8 mouse cellular contexts compared by ENCODE assay signal in genomic region chr19:4096642-4097440, GRCm38 (mm10). TPM values are rescaled to one million over a fixed set of nuclear protein-coding genes. Genes with fewer than 3 reads are reported as not detected.
DNase-seq lines count a peak whose midpoint lies in the region; ATAC-seq lines count a peak whose summit lies in the region.

Gene Cdk2ap2 (plus strand): TSS chr19:4097182.

- peak within 1 kb of the TSS; percentile 67 for H3K4me2 ChIP-seq in intestine, embryonic 14.5 days (ENCODE audit: low read length)

- ATAC-seq in intestine, embryonic 14.5 days (replicated peaks; ENCODE audit: low FRiP score, low TSS enrichment, low read depth): peak; percentile 94

- no peaks in the 10 kb centered on the region for H3K9me3 ChIP-seq in intestine, embryonic 14.5 days (ENCODE audit: control insufficient read depth, low read length)

- intact Hi-C loops in left cerebral cortex, postnatal 14 days (cut with DNase I): loop anchor here (5.0 kb wide), 1 partner anchor 50 kb away; the partner anchor contains the start of gene Gstp2

- peak within 1 kb of the TSS; percentile 84 for H3K27ac ChIP-seq in intestine, embryonic 14.5 days (ENCODE audit: low read depth)

- DNase-seq in adrenal gland, adult 18-20 months (ENCODE audit: low spot score in 2 of 2): peak; percentile 99
- DNase-seq in embryo, embryonic 11 days: peak; percentile 98
- DNase-seq in gastrocnemius, postnatal 25 days: peak; percentile 100
- DNase-seq in intestine, embryonic 14.5 days (ENCODE audit: low spot score): peak; percentile 100
- peak; percentile 99 to 100 for DNase-seq in left cerebral cortex, postnatal 14 days (ENCODE audit: low spot score in 2 of 2)
- DNase-seq in mesoderm, embryonic 11.5 days (ENCODE audit: low read depth, low spot score): peak; percentile 99
- peak; percentile 99 to 100 for DNase-seq in right cerebral cortex, postnatal 36 days (ENCODE audit: low spot score in 2 of 2)
- DNase-seq in yolk sac, embryonic 10.5 days (ENCODE audit: low spot score): peak; percentile 100

- H3K4me3 ChIP-seq in intestine, embryonic 14.5 days (ENCODE audit: low read depth, low read length): peak within 1 kb of the TSS; percentile 56

- H3K9ac ChIP-seq in intestine, embryonic 14.5 days (ENCODE audit: low read length): peak within 1 kb of the TSS; percentile 61

- under 1% methylated on average over 65 of the region's 65 CpGs for WGBS in intestine, embryonic 14.5 days

- H3K4me1 ChIP-seq in intestine, embryonic 14.5 days (replicated peaks; ENCODE audit: control insufficient read depth, insufficient read depth, low read length): peaks cover 30% of the 10 kb centered on the region

- H3K27me3 ChIP-seq in intestine, embryonic 14.5 days (replicated peaks; ENCODE audit: control insufficient read depth, insufficient read depth, low read length): peaks cover 16% of the 10 kb centered on the region

- H3K36me3 ChIP-seq in intestine, embryonic 14.5 days (ENCODE audit: control insufficient read depth, insufficient read depth, low read length): no peaks in the 10 kb centered on the region

RNA-seq across cellular contexts. Expression of gene Cdk2ap2, which starts in this region (rescaled TPM):
- total RNA-seq in adrenal gland, adult 18-20 months (2021): 100 to 1,000 TPM; 125 to 147 TPM
- total RNA-seq in gastrocnemius, postnatal 25 days (2021): 10 to 100 TPM; 17.8 to 23.4 TPM
- 87.4 and 103 TPM in 2 replicates for polyA plus RNA-seq in intestine, embryonic 14.5 days (2014; fragmentation: Nextera tagmentation; extraction: Ambion mirVana)
- 10 to 100 TPM; 26.4 to 26.7 TPM for total RNA-seq in left cerebral cortex, postnatal 14 days (2021)

Comparison
In these comparisons a context has a peak if more than half of its experiments do, and no peak if none do; other contexts are left out.
1. Peak in every context shown above with its lines: DNase-seq, ATAC-seq, H3K4me3 ChIP-seq and H3K27ac ChIP-seq.
2. RNA of gene Cdk2ap2 (total RNA-seq): 125 to 147 TPM in adrenal gland, adult 18-20 months; 26.4 to 26.7 TPM in left cerebral cortex, postnatal 14 days and 17.8 to 23.4 TPM in gastrocnemius, postnatal 25 days; every median in the first group is over 4 times any median in the second.